Mouse (Mus musculus) cortical plate, adult 2 months (tissue): ENCODE data around the gene Stub1.

Source experiments
- CTCF ChIP-seq: fragments of 200-500 bp; IDR thresholded peaks from 2 replicates; pipeline ENCODE4 v1.5.1; 2011; ENCODE audit warnings: mild to moderate bottlenecking, control low read depth, low read length; ENCODE audit not compliant: insufficient read depth; ENCODE audit errors: extremely low read depth
- POLR2A ChIP-seq: fragments of 200-500 bp; IDR thresholded peaks from 2 replicates; pipeline ENCODE4 v1.6.1; 2011; ENCODE audit warnings: mild to moderate bottlenecking, low read length, control low read depth; ENCODE audit not compliant: insufficient read depth; ENCODE audit errors: extremely low read depth

GRCm38 (mm10) chr17:25783086-25783485 is 50.1 kb downstream of the Stub1 start:
- TF ChIP-seq POLR2A (0 out of 2 replicates have a peak, but pooled peaks have one; percentile 11), CTCF (no peak)
